ENCODE assay signal across 10 mouse cellular contexts in the genomic region with DNA sequence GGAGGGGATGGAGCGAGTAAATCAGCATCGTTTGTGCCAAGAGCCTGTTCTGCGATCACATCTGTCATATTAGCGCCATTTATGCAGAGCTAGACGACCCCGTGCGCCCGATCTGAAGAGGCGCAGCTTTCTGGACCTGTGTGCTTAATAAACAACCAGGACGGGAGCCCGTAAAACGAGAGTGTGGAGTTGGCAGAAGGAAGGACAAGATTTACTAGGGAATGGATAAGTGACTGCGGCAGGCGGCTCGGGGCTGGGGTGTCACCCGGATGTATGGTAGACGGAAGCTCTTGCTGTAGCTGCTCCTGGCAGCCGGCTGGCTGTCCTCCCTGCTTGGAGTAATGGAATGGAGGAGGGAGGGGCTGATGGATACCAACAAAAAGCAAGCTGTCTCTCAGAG.
A peak's percentile ranks its signal among the peaks of the same experiment; 100 is the strongest.
DNase-seq lines count a peak whose midpoint lies in the region; ATAC-seq lines count a peak whose summit lies in the region.
"Had no signal": no experiment of that assay in that cellular context is flagged by ENCODE, and none has a peak within 500 bp of the region (broad histone marks: within the 10 kb centered on the region; RNA-seq: fewer than 3 reads in every experiment).

No protein-coding gene starts in this region.

- H3K9ac ChIP-seq in limb, embryonic 12.5 days (replicated peaks), result no peak overlapping the region
- H3K9ac ChIP-seq in hindbrain, embryonic 12.5 days, result no peak overlapping the region

- H3K4me3 ChIP-seq in limb, embryonic 12.5 days (replicated peaks), result no peak overlapping the region
- no peak overlapping the region for H3K4me3 ChIP-seq in limb, embryonic 10.5 days
- no peak overlapping the region for H3K4me3 ChIP-seq in hindbrain, embryonic 12.5 days

- no peak for ATAC-seq in limb, embryonic 12.5 days (ENCODE audit: insufficient number of reproducible peaks, insufficient read depth, low FRiP score, low TSS enrichment, low read depth)
- peak; percentile 30; the same call in 1 of the 2 replicates for ATAC-seq in hindbrain, embryonic 12.5 days (ENCODE audit: low FRiP score)

- no peaks in the 10 kb centered on the region for H3K9me3 ChIP-seq in limb, embryonic 12.5 days
- H3K9me3 ChIP-seq in limb, embryonic 10.5 days (replicated peaks), result no peaks in the 10 kb centered on the region
- no peaks in the 10 kb centered on the region for H3K9me3 ChIP-seq in hindbrain, embryonic 12.5 days (replicated peaks)

- peaks cover 34% of the 10 kb centered on the region; the same call in 1 of the 2 replicates for H3K27me3 ChIP-seq in limb, embryonic 12.5 days
- peaks cover 9% of the 10 kb centered on the region; the same call in 1 of the 2 replicates for H3K27me3 ChIP-seq in limb, embryonic 10.5 days (ENCODE audit: low read depth, poor library complexity, severe bottlenecking)
- peaks cover 38% of the 10 kb centered on the region for H3K27me3 ChIP-seq in hindbrain, embryonic 12.5 days

- DNase-seq in limb, embryonic 10.5 days (ENCODE audit: low spot score), result no peak
- peak; percentile 63 for DNase-seq in ZHBTc4 (ENCODE audit: low read depth, low spot score)
- peak; percentile 39 for DNase-seq in mesoderm, embryonic 11.5 days (ENCODE audit: low read depth, low spot score)
- DNase-seq in ovary, postnatal 36 days (ENCODE audit: low spot score), result no peak
- no peak for DNase-seq in frontal cortex, postnatal 14 days (ENCODE audit: low spot score in 2 of 2)
- no peak for DNase-seq in urinary bladder, postnatal 4 days (ENCODE audit: low spot score in 2 of 2)
- DNase-seq: gastrocnemius, postnatal 25 days; spleen, adult 18-20 months had no signal

- no peaks in the 10 kb centered on the region for H3K36me3 ChIP-seq in limb, embryonic 12.5 days
- no peaks in the 10 kb centered on the region for H3K36me3 ChIP-seq in limb, embryonic 10.5 days
- no peaks in the 10 kb centered on the region for H3K36me3 ChIP-seq in hindbrain, embryonic 12.5 days

- H3K27ac ChIP-seq in limb, embryonic 12.5 days, result no peak overlapping the region
- H3K27ac ChIP-seq in limb, embryonic 10.5 days, result no peak overlapping the region
- peak overlapping the region; percentile 7 for H3K27ac ChIP-seq in hindbrain, embryonic 12.5 days

- WGBS in limb, embryonic 12.5 days, result 27% methylated on average over 18 of the region's 18 CpGs
- WGBS in limb, embryonic 10.5 days, result 52% methylated on average over 18 of the region's 18 CpGs
- 51% methylated on average over 18 of the region's 18 CpGs for whole genome bisulfite sequencing in hindbrain, embryonic 12.5 days

- peak overlapping the region; percentile 30 for H3K4me2 ChIP-seq in limb, embryonic 12.5 days
- peak overlapping the region; percentile 21; the same call in 1 of the 2 replicates for H3K4me2 ChIP-seq in hindbrain, embryonic 12.5 days (replicated peaks)

- peaks cover 20% of the 10 kb centered on the region for H3K4me1 ChIP-seq in limb, embryonic 12.5 days (replicated peaks)
- H3K4me1 ChIP-seq in limb, embryonic 10.5 days, result peaks cover 26% of the 10 kb centered on the region
- peaks cover 29% of the 10 kb centered on the region for H3K4me1 ChIP-seq in hindbrain, embryonic 12.5 days

Comparison
In these comparisons a context has a peak if more than half of its experiments do, and no peak if none do; other contexts are left out.
1. DNase-seq: peak in ZHBTc4 (single experiment) and mesoderm, embryonic 11.5 days (single experiment); none in limb, embryonic 10.5 days (single experiment), ovary, postnatal 36 days (single experiment), frontal cortex, postnatal 14 days (0 of 2) and urinary bladder, postnatal 4 days (0 of 2).